Mouse (Mus musculus) bone marrow macrophage, adult 2 months (primary cell): ENCODE measurements at regions not wholly inside any gene's neighbourhood (a gene's known extent, or its start where the extent isn't known, plus 50 kb on each side); places are given as distances from the start of the nearest gene placed in this dataset.

Source experiments
- H3K27ac ChIP-seq: 2 replicates; pipeline ENCODE4 v1.5.1; 2012; ENCODE audit warnings: low read depth, low read length; ENCODE audit not compliant: insufficient read depth
- H3K4me1 ChIP-seq: 2 replicates; pipeline ENCODE4 v1.6.1; 2012; ENCODE audit warnings: low read length; ENCODE audit not compliant: control insufficient read depth, insufficient read depth
- H3K4me3 ChIP-seq: 2 replicates; pipeline ENCODE4 v1.5.1; 2012; ENCODE audit warnings: mild to moderate bottlenecking, low read length, moderate library complexity; ENCODE audit not compliant: insufficient read depth
- CTCF ChIP-seq: IDR thresholded peaks from 2 replicates; pipeline ENCODE4 v1.5.1; 2012; ENCODE audit warnings: low read depth, mild to moderate bottlenecking, low read length, moderate library complexity
- POLR2A ChIP-seq: IDR thresholded peaks from 2 replicates; pipeline ENCODE4 v1.6.1; 2012; ENCODE audit warnings: mild to moderate bottlenecking, low read depth, low read length, borderline replicate concordance

- Histone ChIP-seq H3K4me3 (no peak overlapping the region), H3K27ac (no peak overlapping the region), H3K4me1 (peaks cover 7% of the 10 kb centered on the region)
- TF ChIP-seq POLR2A = no peak
- no peak for TF ChIP-seq CTCF
Measured at GRCm38 (mm10) chr9:63045531-63045930, 57.8 kb upstream of the Pias1 start.

- Histone ChIP-seq H3K4me1 (peaks cover 7% of the 10 kb centered on the region), H3K27ac (no peak overlapping the region), H3K4me3 (no peak overlapping the region)
- TF ChIP-seq CTCF = no peak
- TF ChIP-seq POLR2A = no peak
Measured at GRCm38 (mm10) chr9:63043304-63043703, 55.6 kb upstream of the Pias1 start.

GRCm38 (mm10) chr9:63038031-63038430 is 50.3 kb upstream of the Pias1 start:
- no peak for TF ChIP-seq POLR2A
- TF ChIP-seq CTCF = no peak
- Histone ChIP-seq H3K27ac (peak overlapping the region; percentile 35; the same call in 1 of the 2 replicates), H3K4me3 (no peak overlapping the region), H3K4me1 (no peaks in the 10 kb centered on the region)
